Mouse (Mus musculus) hindbrain, postnatal 0 days (tissue): ENCODE results near the gene Fbxw25. TPM values are rescaled to one million over a fixed set of nuclear protein-coding genes. Genes with fewer than 3 reads are reported as not detected.
"Not testable (repeated sequence)": the region's sequence is repeated elsewhere in the genome, so short reads cannot be mapped to it uniquely, and the experiment has no call there.

Experiments
- ATAC-seq: fragments of 200-750 bp; cut with Nextera tagmentation; 2 replicates; pipeline ENCODE4 v1.8.0; 2017; ENCODE audit warnings: mild to moderate bottlenecking, moderate TSS enrichment, moderate library complexity
- DNase-seq: peaks from one replicate; pipeline ENCODE4 v3.0.0-alpha.2; 2015; ENCODE audit warnings: low spot score
- H3K27ac ChIP-seq: fragments of 300-500 bp; sonication (generic); 2 replicates; pipeline ENCODE4 v1.5.1; 2014; ENCODE audit warnings: mild to moderate bottlenecking
- H3K27me3 ChIP-seq: fragments of 300-500 bp; sonication (generic); 2 replicates; pipeline ENCODE4 v1.6.1; 2014; ENCODE audit warnings: low read length, mixed read lengths; ENCODE audit not compliant: insufficient read depth
- H3K36me3 ChIP-seq: fragments of 300-500 bp; sonication (generic); 2 replicates; pipeline ENCODE4 v1.6.1; 2014; ENCODE audit warnings: low read length, mixed read lengths; ENCODE audit not compliant: insufficient read depth
- H3K4me1 ChIP-seq: fragments of 300-500 bp; sonication (generic); 2 replicates; pipeline ENCODE4 v1.6.1; 2014; ENCODE audit warnings: antibody characterized with exemption, low read length, mixed read lengths; ENCODE audit not compliant: insufficient read depth
- H3K4me2 ChIP-seq: fragments of 300-500 bp; sonication (generic); 2 replicates; pipeline ENCODE4 v1.6.1; 2014; ENCODE audit warnings: low read depth, mild to moderate bottlenecking, low read length, moderate library complexity, mixed read lengths
- H3K4me3 ChIP-seq: fragments of 300-500 bp; sonication (generic); 2 replicates; pipeline ENCODE4 v1.5.1; 2014; ENCODE audit warnings: low read length
- H3K9ac ChIP-seq: fragments of 300-500 bp; sonication (generic); replicated peaks from 2 replicates; pipeline ENCODE4 v1.6.1; 2014; ENCODE audit warnings: mild to moderate bottlenecking, low read length, moderate library complexity, mixed read lengths
- H3K9me3 ChIP-seq: fragments of 300-500 bp; sonication (generic); 2 replicates; pipeline ENCODE4 v1.6.1; 2016; ENCODE audit warnings: low read length, mixed read lengths
- CTCF ChIP-seq: IDR thresholded peaks from 2 replicates; pipeline ENCODE4 v1.5.1; 2016; ENCODE audit warnings: antibody characterized with exemption, control low read depth, low read depth
- WGBS: fragments of 180-500 bp; shearing (Covaris S2); extraction: QIAGEN DNeasy Blood & Tissue Kit; methylation state at CpG from one replicate; pipeline ENCODE4 v1.1.7; 2014; 5-methylcytosine and 5-hydroxymethylcytosine counted together
- polyA plus RNA-seq: library from polyadenylated mRNA; unstranded; fragments of >200 nt; fragmentation: Nextera tagmentation; extraction: Ambion mirVana; gene quantifications from 2 replicates; pipeline ENCODE4 v1.2.1, GENCODE M21; 2015
- total RNA-seq: library from RNA; depleted of rRNA; stranded (reverse); fragments of >200 nt; gene quantifications from 2 replicates; pipeline ENCODE4 v1.2.3, GENCODE M21; 2014; rRNA removed

The Fbxw25 gene
- total RNA-seq, result 0.16 TPM in 1 of 2 replicates, not detected in the other
- polyA plus RNA-seq, result not detected in 2 replicates

- not testable (repeated sequence) for H3K9ac ChIP-seq, H3K4me2 ChIP-seq, H3K9me3 ChIP-seq, ATAC-seq, H3K4me3 ChIP-seq, H3K36me3 ChIP-seq, H3K27ac ChIP-seq, H3K4me1 ChIP-seq, H3K27me3 ChIP-seq, DNase-seq
- 65% methylated on average over 2 of the region's 2 CpGs for WGBS
Observed at GRCm38 (mm10) chr9:109664552-109664951, at the start of gene Fbxw25. Fbxw25 (minus strand) TSS chr9:109664652.

- not testable (repeated sequence) for H3K4me2 ChIP-seq, H3K36me3 ChIP-seq, H3K27me3 ChIP-seq, H3K9ac ChIP-seq, ATAC-seq, H3K27ac ChIP-seq, DNase-seq, H3K4me3 ChIP-seq, H3K4me1 ChIP-seq, H3K9me3 ChIP-seq
- 86% methylated on average over 4 of the region's 4 CpGs for WGBS
Observed at GRCm38 (mm10) chr9:109702600-109702999, 38.1 kb upstream of the Fbxw25 start, which contains the start of gene Fbxw18. Fbxw18 (minus strand) TSS chr9:109702700.

GRCm38 (mm10) chr9:109685299-109685698, 20.8 kb upstream of the Fbxw25 start:
- 11% methylated on average over 1 of the region's 1 CpGs for WGBS
- no peak for DNase-seq
- TF ChIP-seq CTCF, result peak; percentile 59

GRCm38 (mm10) chr9:109625957-109626356, 38.5 kb downstream of the Fbxw25 start, which contains the start of gene Fbxw24:
Fbxw24 (minus strand) TSS chr9:109626057.
- WGBS, result 92% methylated on average over 2 of the region's 2 CpGs
- H3K9ac ChIP-seq, H3K4me3 ChIP-seq, H3K9me3 ChIP-seq, H3K27me3 ChIP-seq, ATAC-seq, H3K27ac ChIP-seq, H3K4me1 ChIP-seq, DNase-seq, H3K4me2 ChIP-seq, H3K36me3 ChIP-seq: not testable (repeated sequence)

More at GRCm38 (mm10) chr9:109685299-109685698, 20.8 kb upstream of the Fbxw25 start:
- Histone ChIP-seq H3K4me3 (no peak overlapping the region), H3K27me3 (no peaks in the 10 kb centered on the region), H3K36me3 (no peaks in the 10 kb centered on the region), H3K9ac (no peak overlapping the region), H3K4me2 (no peak overlapping the region), H3K4me1 (no peaks in the 10 kb centered on the region), H3K27ac (no peak overlapping the region), H3K9me3 (no peaks in the 10 kb centered on the region)
- ATAC-seq, result no peak

- DNase-seq, result peak; percentile 60
- not testable (repeated sequence) for H3K4me2 ChIP-seq, H3K9ac ChIP-seq, H3K27me3 ChIP-seq, H3K36me3 ChIP-seq, H3K27ac ChIP-seq, ATAC-seq, H3K4me1 ChIP-seq, H3K9me3 ChIP-seq, H3K4me3 ChIP-seq
- TF ChIP-seq CTCF, result peak; percentile 57
- WGBS, result 36% methylated on average over 5 of the region's 5 CpGs
Observed at GRCm38 (mm10) chr9:109606837-109607236, 57.6 kb downstream of the Fbxw25 start.

GRCm38 (mm10) chr9:109602128-109602527, 62.3 kb downstream of the Fbxw25 start:
- DNase-seq, H3K27ac ChIP-seq, H3K36me3 ChIP-seq, ATAC-seq, H3K27me3 ChIP-seq, H3K4me1 ChIP-seq, H3K9me3 ChIP-seq, H3K4me3 ChIP-seq, H3K9ac ChIP-seq, H3K4me2 ChIP-seq: not testable (repeated sequence)
- 56% methylated on average over 2 of the region's 2 CpGs for WGBS

GRCm38 (mm10) chr9:109597226-109597625, 67.2 kb downstream of the Fbxw25 start:
- no peak for DNase-seq
- Histone ChIP-seq H3K36me3 (no peaks in the 10 kb centered on the region), H3K9me3 (no peaks in the 10 kb centered on the region), H3K4me3 (no peak overlapping the region), H3K27me3 (no peaks in the 10 kb centered on the region), H3K9ac (no peak overlapping the region), H3K27ac (no peak overlapping the region), H3K4me1 (no peaks in the 10 kb centered on the region), H3K4me2 (no peak overlapping the region)
- ATAC-seq, result no peak
- no peak for TF ChIP-seq CTCF

Other genes with a start within 250 kb of the Fbxw25 start
- gene Fbxw16, start 215.5 kb downstream of the Fbxw25 start, total RNA-seq, result not detected in 2 replicates
- gene Fbxw16, start 215.5 kb downstream of the Fbxw25 start, polyA plus RNA-seq, result not detected in 2 replicates
- not detected in 2 replicates for gene Fbxw19, start 168.8 kb downstream of the Fbxw25 start, total RNA-seq
- not detected in 2 replicates for gene Fbxw19, start 168.8 kb downstream of the Fbxw25 start, polyA plus RNA-seq
- gene Fbxw15, start 96.4 kb downstream of the Fbxw25 start, total RNA-seq, result not detected in 2 replicates
- not detected in 2 replicates for gene Fbxw15, start 96.4 kb downstream of the Fbxw25 start, polyA plus RNA-seq
- not detected in 2 replicates for gene Fbxw24, start 38.6 kb downstream of the Fbxw25 start, total RNA-seq
- not detected in 2 replicates for gene Fbxw24, start 38.6 kb downstream of the Fbxw25 start, polyA plus RNA-seq
- 0.29 TPM in 1 of 2 replicates, not detected in the other for gene Fbxw18, start 38.0 kb upstream of the Fbxw25 start, total RNA-seq
- 0.11 and 0.19 TPM in 2 replicates for gene Fbxw18, start 38.0 kb upstream of the Fbxw25 start, polyA plus RNA-seq
- gene Fbxw26, start 81.4 kb upstream of the Fbxw25 start, total RNA-seq, result 0.10 TPM in 1 of 2 replicates, not detected in the other
- gene Fbxw26, start 81.4 kb upstream of the Fbxw25 start, polyA plus RNA-seq, result not detected in 2 replicates
- gene Fbxw27, start 126.0 kb upstream of the Fbxw25 start, total RNA-seq, result not detected in 2 replicates
- not detected in 2 replicates for gene Fbxw27, start 126.0 kb upstream of the Fbxw25 start, polyA plus RNA-seq
- not detected in 2 replicates for gene Spink8, start 147.6 kb upstream of the Fbxw25 start, total RNA-seq
- gene Spink8, start 147.6 kb upstream of the Fbxw25 start, polyA plus RNA-seq, result 0.24 TPM in 1 of 2 replicates, not detected in the other
- 30.8 and 43.1 TPM in 2 replicates for gene Nme6, start 168.1 kb upstream of the Fbxw25 start, total RNA-seq
- gene Nme6, start 168.1 kb upstream of the Fbxw25 start, polyA plus RNA-seq, result 47.2 and 52.9 TPM in 2 replicates
- gene Camp, start 185.0 kb upstream of the Fbxw25 start, total RNA-seq, result 0.21 TPM in 1 of 2 replicates, not detected in the other
- gene Camp, start 185.0 kb upstream of the Fbxw25 start, polyA plus RNA-seq, result 0.91 and 1.3 TPM in 2 replicates
- gene Cdc25a, start 210.9 kb upstream of the Fbxw25 start, total RNA-seq, result 11.0 and 12.4 TPM in 2 replicates
- 8.1 and 10.4 TPM in 2 replicates for gene Cdc25a, start 210.9 kb upstream of the Fbxw25 start, polyA plus RNA-seq